Mouse (Mus musculus): ENCODE data around the gene Mcee.

Mcee gene

DNA sequence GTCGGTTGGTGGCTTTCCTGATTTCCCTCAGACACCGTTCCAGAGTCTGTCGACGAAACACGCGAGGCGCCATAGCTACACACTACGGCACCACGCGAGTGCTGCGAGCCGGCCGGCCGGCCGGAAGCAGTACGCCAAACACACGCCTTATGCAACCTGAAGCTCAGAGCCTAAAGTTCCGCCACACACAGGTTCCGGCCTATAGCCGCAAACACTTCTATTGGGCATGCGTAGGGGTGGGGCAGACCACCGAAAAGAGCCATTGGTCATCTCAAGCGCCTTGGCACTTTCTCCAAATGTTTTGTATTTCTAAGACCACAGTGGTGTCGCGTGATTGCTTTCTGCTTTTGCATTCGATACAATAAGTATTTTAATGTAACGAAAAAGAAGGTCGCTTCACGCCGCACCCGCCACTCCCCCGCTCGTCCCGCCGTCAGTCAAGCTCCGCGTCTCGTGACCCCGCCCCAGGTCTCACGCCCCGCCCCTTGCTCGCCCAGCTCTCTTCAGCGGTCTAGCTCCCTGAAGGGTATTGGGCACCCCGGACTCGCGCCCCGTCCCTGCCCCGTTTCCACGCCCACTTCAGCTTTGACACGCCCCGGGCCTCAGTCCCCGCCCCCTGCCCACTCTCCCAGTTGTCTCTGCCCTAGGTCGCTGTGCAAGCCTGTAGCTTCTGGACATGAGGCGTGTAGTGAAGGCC lies at the start of gene Mcee, which contains the start of gene Mphosph10:
Gene Mcee, plus strand, starts transcription at position 486 of the 697 bp plus-strand sequence.
Gene Mphosph10, minus strand, starts transcription at position 147 of the 697 bp plus-strand sequence.
- DNase-seq (ENCODE audit: low read depth) = peak; percentile 97

DNA sequence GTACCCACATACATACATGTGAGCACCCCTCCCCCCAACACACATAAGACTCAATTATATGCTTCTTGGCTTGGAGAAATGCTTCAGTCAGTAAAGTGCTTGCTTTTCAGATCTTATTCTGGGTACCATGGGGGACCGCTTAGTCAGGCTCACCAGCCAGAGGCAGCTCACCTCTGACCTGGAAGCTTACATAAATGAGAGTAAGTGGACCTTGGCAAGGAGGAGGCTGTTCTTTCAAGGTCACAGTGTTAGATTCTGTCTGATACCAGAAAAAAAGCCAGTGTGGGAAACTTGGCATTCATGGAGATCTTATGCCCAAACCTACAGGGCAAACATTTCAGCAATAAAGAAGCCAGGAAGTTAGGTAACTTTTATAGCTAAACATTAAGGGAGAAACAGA lies 44.6 kb upstream of the Mcee start:
- DNase-seq (ENCODE audit: low read depth) = no peak

DNA sequence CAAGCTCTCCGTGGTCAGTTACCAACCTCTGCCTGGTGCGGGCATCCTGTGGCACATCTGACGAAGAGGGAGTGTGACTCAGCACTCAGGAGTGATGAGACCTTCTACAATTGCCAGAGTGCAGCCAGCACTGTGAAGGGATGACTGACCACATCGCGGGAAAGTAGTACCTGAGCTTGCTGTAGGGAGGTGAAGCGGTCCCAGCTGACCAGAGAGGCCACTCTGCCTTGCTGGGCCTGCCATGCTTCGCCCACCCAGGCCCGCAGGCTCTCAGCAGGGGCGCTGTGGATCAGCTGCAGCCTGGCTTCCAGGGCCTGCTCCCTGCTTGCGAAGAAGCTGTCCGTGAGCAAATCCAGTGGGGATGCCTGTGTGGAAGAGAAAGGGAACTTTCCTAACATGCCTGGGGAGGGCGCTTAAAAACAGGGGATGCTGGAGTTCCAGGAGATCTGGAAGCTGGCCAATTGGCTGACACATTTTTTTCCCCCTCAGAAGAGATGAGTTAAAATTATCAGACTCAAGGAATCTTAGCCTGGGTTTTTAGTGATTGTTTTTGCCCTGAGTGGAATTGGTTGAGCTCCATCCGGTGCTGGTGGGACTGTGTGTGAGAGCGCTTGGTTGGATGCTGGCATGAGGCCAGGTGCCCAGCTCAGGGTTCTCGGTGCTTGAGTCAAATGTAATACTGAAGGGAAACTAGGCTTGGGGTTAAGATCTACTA lies 43.1 kb upstream of the Mcee start:
- peak; percentile 56 for DNase-seq (ENCODE audit: low read depth)

DNA sequence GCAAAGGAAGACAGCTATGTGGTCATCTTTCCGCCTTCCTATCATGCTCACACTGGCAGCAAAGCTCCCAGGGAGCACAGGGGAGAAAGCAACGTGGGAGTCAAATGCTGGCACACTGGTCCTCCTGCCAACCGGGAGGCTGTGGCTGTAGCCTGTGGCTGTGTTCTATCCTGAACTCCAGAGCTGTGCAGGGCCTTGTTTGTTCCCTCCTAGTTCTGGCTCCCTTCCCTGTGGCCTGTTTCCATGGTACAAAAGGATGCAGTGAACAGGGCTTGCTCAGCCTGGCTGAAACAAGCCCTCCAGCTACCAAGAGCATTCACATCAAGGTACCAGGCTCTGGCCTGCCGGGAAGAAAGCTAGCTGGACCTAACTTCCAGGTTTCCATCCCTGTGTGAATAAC lies 41.3 kb upstream of the Mcee start:
- DNase-seq (ENCODE audit: low read depth) = no peak

DNA sequence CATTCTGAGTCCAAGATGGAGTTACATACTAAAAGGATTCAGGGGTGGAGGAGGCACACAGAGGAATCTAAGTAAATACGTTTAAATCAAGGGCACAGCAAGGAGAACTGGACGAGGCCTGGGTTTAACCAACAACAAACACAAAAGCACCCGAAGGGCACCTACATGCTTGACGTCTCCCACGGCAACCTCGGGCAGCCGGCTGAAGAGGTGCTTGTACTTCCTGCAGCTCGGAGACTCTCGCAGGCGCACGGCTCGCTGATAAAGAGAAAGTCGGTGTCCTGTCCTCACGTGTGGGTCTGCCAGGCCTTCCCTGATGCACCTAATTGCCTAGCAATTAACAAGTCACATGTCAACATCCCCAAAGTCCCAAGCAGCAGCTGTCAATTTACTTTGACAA lies 38.2 kb upstream of the Mcee start:
- DNase-seq (ENCODE audit: low read depth) = no peak

DNA sequence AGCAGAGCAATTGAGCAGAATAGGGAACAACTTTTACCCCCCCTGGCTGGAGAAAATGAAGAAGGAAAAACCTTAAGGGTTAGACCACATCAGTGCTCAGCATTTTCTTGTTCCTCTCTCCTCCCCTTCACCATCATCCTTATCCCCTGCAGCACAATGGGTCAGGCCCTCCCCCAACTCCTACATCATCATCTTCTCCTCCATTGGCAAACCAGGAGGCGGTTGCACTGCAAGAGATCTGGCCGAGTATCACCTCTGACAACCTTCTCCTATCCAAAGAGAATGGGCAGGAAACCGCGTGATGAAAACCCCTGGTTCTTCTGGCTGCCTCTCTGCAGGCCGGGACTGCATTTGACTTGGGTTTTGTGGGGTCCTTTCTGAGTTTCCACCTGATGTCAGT lies 35.7 kb upstream of the Mcee start:
- DNase-seq (ENCODE audit: low read depth) = no peak

DNA sequence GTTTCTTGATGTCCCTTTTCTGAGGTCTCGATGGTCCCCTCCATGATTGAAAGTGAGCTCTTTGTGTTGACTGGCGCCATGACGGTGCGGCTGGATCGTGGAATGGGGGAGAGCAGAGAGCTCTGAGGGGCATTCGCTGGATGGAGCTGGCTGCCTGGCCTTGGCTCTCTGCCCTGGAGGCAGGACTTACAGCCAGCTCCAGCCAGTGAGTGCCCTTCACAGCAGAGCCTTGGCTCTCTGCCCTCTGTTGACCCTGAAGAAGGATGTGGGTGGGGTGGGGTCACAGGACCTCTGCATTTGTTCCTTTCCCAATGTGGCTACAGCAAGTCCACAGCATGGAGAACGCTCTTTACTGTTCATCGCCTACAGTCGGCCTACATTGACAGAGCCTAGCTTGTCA lies 35.0 kb upstream of the Mcee start:
- peak; percentile 37 for DNase-seq (ENCODE audit: low read depth)

DNA sequence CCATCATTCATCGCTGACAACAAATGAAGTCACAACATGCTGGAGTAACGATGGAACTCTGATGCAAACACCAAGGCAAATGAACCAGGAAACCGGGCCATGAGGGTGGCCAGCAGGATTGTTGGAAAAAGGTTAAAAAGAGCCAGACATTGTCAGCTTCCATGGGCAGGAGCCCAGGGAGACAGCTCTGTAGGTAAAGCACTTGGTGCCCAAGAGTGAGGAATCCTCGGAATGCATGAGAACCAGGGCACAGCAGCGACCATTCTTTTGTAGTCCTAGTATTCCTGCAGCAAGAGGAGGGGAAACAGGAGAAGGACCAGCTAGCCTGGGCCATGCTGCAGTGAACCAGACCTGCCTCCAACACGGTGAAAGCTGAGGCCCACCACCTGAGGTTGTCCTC lies 33.7 kb upstream of the Mcee start:
- no peak for DNase-seq (ENCODE audit: low read depth)

DNA sequence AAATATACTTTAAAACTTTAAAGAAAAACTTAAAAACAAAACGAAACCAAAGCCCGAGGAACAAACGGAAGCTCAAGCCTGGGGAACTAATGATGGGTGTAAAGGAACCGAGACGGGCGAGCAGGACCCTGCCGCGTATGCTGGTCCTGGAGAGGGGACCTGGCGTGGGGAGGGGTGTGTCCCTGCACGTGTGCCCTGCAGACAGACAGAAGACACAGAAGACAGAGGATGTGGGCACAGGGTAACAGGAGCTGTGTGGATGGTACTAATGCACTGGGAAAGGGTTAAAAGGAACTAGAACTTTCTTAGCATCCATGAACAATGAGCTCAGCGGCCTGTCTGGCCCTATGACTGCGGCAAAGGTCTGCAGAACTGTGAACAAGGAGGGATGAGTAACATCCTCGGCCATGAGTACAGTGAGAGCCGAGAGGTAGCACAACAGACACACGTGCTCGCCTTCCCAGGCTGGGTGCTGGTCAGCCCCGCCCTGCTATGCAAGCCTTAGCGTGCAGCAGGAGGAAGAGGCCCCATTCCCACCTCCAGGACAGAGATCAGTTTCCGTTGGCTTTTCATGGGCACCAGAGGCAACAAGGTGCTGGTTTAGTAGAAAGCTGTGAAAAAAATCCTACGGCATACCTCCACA lies 32.3 kb upstream of the Mcee start:
- DNase-seq (ENCODE audit: low read depth) = no peak

DNA sequence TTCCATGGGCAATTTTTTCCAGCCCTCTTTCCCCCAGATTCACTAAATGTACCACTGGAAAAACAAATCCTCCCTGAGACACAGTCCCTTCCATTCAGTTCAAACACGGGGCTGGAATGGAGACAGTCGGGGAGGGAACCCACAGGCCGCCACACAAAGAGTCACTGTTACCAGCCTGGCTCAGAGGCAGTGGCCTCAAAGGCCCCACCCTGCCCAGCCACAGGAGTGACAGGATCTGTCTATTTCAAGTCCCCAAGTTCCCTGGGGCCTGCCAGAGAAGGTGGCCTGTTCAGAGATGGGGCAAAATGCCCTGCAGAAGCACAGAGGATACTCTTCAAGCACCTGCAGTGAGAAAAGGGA lies 31.8 kb upstream of the Mcee start:
- no peak for DNase-seq (ENCODE audit: low read depth)

DNA sequence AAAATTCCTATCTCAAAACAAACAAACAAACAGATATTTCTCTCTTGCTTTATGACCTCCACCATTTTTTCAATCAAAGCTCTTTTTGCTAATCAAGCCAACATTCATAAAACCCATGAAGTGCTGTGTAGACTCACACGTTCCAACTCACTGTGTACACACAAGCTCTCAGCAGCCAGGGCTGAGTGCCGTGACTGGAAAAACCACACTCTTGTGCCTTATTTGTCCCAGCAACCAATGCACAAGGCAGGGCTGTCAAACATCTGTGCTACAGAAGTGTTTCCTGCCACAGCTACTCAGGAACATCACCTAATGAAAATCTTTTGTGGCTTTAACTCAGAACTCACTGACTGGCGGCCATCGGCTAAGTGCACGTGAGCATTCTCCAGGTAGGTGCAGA lies 26.5 kb upstream of the Mcee start:
- DNase-seq (ENCODE audit: low read depth) = no peak

DNA sequence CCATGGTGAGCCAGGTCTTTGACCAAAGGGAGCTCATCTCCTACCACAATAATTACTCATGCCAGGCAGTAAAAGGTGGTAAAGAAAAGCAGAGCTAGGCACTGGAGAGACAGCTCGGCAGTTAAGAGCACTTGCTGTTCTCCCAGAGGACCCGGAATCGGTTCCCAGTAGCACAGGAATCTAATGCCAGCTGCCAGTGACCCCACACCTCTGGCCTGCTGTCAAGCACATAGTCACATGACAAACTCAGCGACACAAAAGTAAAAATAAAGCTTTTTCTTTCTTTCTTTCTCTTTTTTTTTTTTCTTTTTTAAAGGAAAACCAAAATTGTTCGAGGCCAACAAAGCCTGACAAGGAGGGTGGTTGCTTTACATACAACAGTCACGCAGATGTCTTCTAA lies 22.6 kb upstream of the Mcee start:
- DNase-seq (ENCODE audit: low read depth) = no peak

DNA sequence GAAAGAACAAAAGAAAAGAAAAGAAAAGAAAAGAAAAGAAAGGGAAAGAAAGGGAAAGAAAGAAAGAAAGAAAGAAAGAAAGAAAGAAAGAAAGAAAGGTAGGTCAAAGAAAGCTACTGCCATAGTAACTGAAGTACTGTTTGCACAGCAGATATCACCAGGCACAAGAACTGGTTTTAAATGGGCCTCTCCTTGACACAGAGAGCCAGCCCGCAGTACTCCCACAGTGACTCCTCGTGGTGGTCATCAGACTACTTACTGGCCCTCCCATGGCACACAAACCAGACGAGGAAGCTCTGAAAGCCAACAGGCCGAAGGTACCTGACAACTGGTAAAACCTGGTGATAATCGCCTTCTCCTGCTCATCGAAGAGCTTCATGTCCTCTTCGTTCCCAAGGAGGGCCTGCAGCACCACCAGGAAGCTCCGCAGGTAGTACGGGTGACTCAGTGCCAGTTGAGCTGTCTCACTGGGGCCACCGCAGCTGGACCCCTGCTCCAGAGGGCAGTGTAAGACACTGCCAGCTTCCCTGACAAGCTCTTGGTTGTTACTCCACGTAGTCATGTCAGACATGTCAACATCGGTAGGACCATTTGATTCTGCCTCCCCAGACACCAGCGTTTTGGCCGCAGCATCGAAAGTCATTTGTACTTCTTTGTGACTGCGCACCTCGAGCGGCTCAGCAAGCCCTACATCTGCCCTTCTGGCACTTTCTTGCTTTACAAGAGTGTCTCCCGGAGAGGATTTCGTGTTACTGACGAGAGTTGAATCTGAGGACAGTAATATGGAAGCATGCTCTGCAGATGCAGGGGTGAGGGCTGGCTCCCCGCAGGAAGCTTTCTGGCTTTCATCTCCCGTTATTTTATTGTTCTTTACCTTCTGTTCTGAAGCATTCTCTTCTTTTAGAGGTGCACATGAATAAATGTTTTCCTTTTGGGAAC lies 20.2 kb upstream of the Mcee start:
- DNase-seq (ENCODE audit: low read depth) = no peak

DNA sequence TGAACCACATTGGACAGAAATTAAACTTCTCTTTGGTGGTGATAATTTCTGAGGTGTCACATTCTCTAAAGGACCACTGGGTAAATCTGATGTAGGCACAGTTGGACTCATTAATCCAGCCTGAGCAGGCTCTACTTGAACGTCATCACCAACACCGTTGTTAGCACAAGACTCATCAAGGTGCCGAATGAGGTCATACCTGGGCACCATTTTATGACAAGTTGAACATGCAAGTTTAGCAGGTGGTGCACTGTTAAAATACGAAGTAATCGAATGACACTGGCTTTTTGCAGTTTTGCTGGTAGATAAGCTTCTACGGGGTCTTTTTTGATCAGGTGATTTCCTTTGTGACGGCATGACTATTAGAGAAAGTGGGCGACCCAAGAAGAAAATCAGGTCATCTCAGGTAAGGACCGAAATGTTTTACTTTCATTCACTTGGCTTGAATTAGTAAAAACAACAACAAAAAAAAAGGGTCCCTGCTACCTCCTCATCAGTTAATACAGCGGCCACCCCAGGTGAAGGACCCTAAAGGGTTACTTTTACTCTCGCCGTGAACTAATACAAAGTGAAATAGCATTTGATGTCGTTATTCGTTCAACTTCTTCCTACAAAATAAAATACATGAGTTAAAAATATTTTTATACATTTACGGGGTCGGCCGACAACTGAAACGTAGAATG lies 19.1 kb upstream of the Mcee start:
- peak; percentile 38 for DNase-seq (ENCODE audit: low read depth)

DNA sequence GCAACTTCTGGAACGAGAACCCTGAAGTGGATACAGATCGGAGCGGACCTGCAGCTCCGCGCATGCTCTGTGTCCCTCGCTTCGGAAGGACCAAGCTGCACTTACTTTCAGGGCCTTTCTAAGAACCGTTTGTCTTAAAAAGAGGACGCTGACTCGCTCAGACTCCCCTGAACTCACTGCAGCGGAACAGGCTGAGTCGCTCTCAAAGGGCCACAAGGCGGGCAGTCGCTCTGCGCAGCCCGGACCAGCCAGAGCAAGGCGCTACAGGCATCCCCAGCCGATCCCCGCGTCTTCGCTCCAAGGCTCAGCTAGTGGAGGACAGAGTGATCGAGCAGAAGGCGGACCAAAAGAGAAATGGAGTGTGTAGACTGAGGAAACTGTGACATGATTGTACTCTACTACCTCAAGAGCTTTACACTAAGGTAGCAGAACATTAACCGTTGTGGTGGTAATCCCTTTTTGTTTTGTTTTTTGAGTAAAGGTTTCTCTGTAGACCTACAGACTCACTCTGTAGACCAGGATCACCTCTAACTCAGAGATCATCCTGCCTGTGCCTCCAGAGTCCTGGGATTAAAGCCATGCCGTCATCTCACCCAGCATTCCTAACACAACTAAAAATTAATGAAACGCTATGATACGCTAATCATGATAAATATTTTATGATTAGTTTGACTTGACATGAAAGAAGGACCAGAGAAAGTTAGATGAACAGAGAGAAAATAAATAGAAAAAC lies 18.4 kb upstream of the Mcee start, which contains the start of gene Fan1:
Gene Fan1, minus strand, starts transcription at position 266 of the 733 bp plus-strand sequence.
- DNase-seq (ENCODE audit: low read depth) = peak; percentile 84

DNA sequence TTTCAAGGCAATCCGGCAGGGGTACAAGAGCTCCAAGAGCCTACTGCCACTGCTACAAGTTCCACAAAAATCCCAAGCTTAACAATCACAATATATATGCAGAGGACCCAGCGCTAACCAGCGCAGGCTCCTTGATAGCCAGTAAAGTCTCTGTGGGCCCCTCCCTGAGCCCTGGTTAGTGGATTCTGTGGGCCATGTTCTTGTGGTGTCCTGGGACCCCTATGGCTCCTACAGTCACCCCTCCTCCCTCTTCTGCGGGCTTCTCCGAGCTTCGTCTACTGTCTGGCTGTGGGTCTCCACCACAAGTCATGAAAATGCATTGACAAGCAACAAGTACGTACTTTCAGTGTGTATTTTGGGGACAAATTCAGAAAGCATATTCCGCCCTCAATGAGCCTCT lies 928 bp upstream of the Mcee start:
- peak; percentile 29 for DNase-seq (ENCODE audit: low read depth)

DNA sequence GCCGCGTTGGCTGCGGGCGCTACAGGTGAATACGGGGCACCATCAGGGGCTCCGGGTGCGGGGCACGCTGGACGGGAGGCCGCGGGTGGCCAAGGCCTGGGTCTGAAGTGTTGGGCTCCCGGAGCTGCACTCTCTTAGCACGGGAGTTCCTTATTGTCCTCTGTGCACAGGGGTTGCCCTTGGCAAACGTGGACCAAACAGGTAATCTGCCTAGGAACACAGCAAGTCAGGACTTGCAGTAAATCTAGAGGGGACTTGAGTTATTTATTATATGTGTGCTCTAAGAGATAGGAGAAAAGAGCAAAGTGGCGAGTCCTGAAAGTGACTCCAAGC lies 378 bp downstream of the Mcee start:
- DNase-seq (ENCODE audit: low read depth) = no peak

DNA sequence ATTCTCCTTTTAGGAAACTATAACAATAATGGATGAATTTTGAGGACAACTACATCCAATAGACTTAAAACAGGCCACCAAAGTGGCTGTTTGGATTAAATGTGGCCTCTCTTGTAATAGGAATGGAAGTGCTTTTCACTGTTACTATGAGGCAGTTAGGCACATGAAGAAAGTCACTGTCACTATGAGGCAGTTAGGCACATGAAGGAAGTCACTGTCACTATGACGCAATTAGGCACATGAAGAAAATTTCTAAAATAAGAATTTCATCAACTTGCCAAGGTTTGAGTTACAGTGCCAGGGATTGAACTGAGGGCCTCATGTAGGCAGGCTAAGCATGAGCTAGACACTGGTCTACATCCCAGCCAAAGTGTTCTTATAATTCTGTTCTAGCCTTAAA lies 8.3 kb downstream of the Mcee start:
- DNase-seq (ENCODE audit: low read depth) = peak; percentile 48

DNA sequence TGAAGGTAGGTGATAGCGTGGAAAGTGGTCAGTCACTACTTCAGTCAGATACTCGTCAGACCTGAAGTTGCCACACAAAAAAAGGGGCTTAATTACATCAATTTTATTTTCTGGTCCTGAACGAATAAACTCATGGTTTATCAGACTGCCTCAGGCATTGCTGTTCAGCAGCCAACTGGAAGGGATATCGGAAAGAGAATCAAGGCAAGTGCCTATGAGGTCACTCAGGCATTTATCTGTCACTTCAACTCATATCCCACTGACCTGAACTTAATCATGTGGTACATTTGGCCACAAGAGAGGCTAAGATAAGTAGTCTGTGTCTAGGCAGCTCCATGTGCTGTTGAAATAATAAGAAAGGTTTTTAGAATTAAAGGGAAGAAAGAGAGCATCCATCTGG lies 10.0 kb downstream of the Mcee start:
- no peak for DNase-seq (ENCODE audit: low read depth)

DNA sequence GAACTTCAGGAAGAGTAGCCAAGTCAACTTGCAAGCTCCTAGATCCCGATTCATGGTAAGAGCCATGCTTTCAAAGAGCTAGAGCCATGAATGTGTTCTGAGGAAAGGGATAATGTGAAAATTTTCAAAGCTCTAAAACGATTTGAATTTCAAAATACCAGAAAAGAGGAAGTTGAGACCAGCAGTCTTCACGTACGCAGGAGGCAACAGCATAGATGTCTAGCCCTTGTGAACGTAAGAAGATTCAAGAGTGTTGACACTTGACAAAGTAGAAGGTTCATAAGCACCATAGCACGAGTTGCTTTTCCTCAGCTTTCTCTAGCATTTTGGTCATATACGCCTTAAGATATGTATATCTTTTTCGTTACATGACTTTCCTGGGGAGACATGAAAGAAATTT lies 11.6 kb downstream of the Mcee start:
- DNase-seq (ENCODE audit: low read depth) = no peak

DNA sequence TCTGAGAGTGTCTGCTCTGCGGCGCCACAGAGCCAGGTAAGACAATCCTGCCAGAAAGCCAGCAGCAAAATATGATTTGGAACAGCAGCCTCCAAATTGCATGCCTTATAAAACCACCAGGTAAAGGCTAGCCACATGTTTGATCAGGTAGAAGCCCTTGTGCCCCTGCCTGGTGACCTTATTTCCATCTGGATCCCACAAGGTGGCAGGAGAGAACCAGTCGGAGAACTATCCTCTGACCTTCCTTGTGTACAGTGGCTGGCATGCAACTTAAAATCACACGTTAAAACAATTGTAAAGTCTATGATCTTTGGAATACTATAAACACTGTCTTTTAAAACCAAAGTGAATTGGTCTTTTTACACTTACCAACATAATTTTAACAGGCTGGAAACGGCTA lies 32.5 kb downstream of the Mcee start:
- no peak for DNase-seq (ENCODE audit: low read depth)

All from 416B (cell line).